Mouse (Mus musculus) cerebellum, postnatal 14 days (tissue): ENCODE measurements at regions not wholly inside any gene's neighbourhood (a gene's known extent, or its start where the extent isn't known, plus 50 kb on each side); places are given as distances from the start of the nearest gene placed in this dataset.
A peak's percentile ranks its signal among the peaks of the same experiment; 100 is the strongest.
"Not testable (repeated sequence)": the region's sequence is repeated elsewhere in the genome, so short reads cannot be mapped to it uniquely, and the experiment has no call there.

Experiments used
- DNase-seq, 2 experiments: peaks; one replicate each; pipeline ENCODE4 v3.0.0; 2021; ENCODE audit warnings: mixed read lengths in 2 of 2

GRCm38 (mm10) chr9:115806018-115806702 is 103.1 kb upstream of the Gadl1 start:
- no peak for DNase-seq

- DNase-seq, result no peak
Observed at GRCm38 (mm10) chr9:115840186-115840585, 69.1 kb upstream of the Gadl1 start.

- no peak for DNase-seq
Observed at GRCm38 (mm10) chr9:115840791-115841190, 68.5 kb upstream of the Gadl1 start.

DNA sequence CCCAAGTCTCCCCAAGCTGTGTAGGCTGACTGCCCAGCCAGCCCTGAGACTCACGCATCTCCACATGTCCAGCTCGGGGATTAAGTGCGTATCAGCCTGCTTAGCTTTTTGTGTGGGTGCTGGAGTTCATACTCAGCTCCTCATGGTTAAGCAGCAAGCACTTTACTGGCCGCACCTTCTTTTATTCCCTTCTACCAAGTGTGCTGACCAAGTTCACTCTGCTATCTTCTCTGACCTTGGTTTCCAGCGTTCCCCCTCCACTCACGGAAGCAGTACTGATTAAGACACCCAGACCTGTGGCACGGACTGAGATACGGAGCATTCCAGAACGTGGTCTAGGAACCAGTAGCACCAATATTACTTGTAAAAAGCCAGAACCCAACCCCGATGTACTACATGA is 67.6 kb upstream of the Gadl1 start:
- no peak for DNase-seq

DNA sequence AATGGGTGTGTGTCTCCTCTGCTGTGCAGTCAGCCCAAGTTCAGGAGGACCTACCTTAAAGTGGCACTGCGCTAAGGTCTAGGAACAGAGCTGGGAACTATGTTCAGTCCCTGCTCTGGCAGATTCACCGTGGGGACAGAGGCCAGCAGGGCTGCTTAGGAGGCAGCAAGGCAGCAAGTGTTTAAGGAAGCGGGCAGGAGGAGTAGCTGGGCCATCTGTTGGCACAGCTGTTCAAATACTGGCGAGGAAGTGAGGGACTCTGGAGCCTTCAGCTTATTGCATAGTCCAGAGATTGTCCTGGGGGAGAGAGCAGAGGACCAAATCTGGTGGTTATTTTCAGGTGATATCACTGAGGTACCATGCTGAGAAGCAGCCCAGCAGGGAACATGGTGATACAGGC is 64.9 kb upstream of the Gadl1 start:
- DNase-seq, result peak; percentile 18 to 28

- DNase-seq, result no peak
Observed at GRCm38 (mm10) chr9:115845091-115845490, 64.2 kb upstream of the Gadl1 start.

DNA sequence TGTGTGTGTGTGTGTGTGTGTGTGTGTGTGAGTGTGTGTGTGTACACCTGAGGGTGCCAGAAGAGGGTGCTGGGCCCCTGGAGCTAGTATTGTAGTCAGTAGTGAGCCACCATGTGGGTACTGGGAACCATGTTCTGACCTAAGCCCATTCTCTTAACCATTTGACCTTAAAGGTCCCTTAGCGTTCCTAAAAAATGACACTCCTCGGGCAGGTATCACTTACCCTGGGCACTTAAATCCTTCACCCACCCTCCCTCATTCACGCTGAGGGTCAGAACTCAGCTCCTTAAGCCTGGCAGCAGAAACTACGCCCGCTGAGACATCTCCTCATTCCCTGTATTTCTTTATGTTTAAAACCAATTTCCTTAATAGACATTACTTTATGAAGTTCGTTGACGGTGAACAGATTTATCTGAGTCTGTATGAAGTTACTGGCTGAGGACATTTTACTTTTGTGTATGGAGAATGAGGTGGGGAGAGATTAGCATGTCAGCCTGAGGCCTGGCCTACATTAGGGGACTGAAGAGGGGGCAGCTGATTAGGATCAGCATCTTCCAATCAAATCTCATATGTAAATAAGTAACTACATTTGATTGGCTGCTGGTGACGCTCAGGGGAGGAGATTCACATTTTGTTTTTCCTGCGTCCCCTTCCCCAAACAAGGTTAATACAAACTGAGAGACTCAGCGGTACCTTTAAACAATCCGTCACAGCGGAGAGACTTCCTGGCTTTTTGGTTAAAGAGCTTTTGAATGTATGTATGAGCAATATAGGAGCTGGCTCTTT is 61.8 kb upstream of the Gadl1 start:
- DNase-seq, result no peak

DNA sequence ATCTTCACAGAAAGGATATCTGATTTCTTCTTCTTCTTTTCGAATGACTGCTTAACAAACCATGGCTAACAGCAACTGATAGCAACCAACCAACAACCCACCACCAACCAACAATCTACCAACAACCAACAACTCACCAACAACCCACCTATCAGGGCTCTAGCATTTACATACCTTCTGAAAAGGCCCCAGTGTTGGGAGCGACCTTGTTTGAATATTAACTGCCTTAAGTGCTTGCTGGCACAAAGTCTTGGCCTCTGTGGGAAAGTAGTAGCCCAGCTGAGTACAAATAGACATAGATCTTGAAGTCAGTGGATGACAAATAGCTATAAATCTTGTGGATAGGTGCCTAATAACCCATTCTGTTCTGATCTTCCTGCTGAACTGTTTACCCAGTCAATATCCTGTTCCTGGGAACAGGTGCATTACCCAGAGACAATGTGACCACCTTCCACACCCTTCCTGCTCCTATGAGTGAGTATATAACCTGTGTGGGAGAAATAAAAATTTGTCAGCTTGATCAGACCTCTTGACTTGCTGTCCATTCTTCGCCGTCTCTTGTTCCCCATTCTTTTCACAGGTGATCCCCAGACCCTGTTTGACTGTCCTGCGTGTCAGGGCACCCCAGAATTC is 55.9 kb upstream of the Gadl1 start:
- not testable (repeated sequence) for DNase-seq

DNA sequence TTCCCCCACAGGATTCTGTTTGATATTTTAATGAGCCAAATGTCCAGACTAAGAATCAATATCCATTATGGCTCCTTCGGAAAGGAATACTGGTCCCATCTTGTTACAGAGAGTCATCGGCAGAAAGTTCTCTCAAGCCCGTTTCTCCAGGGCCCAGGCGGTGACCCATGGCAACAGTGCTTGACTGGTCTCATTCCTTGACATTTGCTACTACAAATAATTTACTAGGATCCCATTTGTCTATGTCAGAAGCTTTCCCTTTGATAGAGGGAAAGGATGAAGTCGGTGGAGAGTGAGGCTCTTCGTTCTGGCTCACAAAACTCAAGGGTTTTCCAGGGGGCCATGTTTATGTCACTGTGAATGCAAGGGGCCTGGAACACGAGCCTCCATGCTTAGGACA is 52.0 kb upstream of the Gadl1 start:
- DNase-seq, result no peak

DNA sequence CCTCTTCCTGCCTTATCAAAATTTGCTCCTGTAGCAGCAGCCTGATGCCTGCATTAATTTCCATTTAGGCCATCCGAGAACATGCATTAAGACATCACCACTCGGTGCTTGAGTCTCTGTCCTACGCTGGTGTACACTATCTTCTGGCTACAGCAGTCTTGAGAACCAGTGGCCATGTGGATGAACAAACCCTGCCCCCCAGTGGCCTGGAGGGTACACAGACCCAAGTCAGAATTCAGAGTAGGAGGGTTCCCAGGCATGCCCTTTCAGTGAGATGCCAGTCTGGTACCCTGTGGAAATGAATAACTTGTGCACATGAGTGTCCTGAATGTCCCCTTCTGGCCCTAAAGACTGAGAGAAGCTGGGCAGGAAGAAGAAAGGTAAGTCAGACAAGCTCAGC is 50.4 kb upstream of the Gadl1 start:
- peak in 1 of 2 experiments; percentile 33 for DNase-seq
